Mouse (Mus musculus) hindbrain, embryonic 14.5 days (tissue): ENCODE data around the gene Mfsd14a. TPM values are rescaled to one million over a fixed set of nuclear protein-coding genes. Genes with fewer than 3 reads are reported as not detected.
"Not testable (repeated sequence)": the region's sequence is repeated elsewhere in the genome, so short reads cannot be mapped to it uniquely, and the experiment has no call there.

Source experiments
- ATAC-seq: fragments of 200-750 bp; cut with Nextera tagmentation; 2 replicates; pipeline ENCODE4 v1.8.0; 2017; ENCODE audit warnings: moderate number of reproducible peaks, mild to moderate bottlenecking, moderate TSS enrichment, moderate library complexity; ENCODE audit not compliant: low FRiP score
- DNase-seq: peaks from one replicate; pipeline ENCODE4 v3.0.0-alpha.2; 2015; ENCODE audit warnings: low spot score
- H3K27ac ChIP-seq: fragments of 300-500 bp; sonication (generic); 2 replicates; pipeline ENCODE4 v1.5.1; 2014; ENCODE audit warnings: mild to moderate bottlenecking, moderate library complexity
- H3K27me3 ChIP-seq: fragments of 300-500 bp; sonication (generic); 2 replicates; pipeline ENCODE4 v1.6.1; 2014; ENCODE audit warnings: mild to moderate bottlenecking, low read length, mixed read lengths; ENCODE audit not compliant: control insufficient read depth, insufficient read depth
- H3K36me3 ChIP-seq: fragments of 300-500 bp; sonication (generic); replicated peaks from 2 replicates; pipeline ENCODE4 v1.6.1; 2014; ENCODE audit not compliant: control insufficient read depth, insufficient read depth
- H3K4me1 ChIP-seq: fragments of 300-500 bp; sonication (generic); replicated peaks from 2 replicates; pipeline ENCODE4 v1.6.1; 2014; ENCODE audit warnings: antibody characterized with exemption, low read length, mixed read lengths; ENCODE audit not compliant: control insufficient read depth, insufficient read depth
- H3K4me2 ChIP-seq: fragments of 300-500 bp; sonication (generic); replicated peaks from 2 replicates; pipeline ENCODE4 v1.6.1; 2014; ENCODE audit warnings: mild to moderate bottlenecking, moderate library complexity
- H3K4me3 ChIP-seq: fragments of 300-500 bp; sonication (generic); replicated peaks from 2 replicates; pipeline ENCODE4 v1.5.1; 2014; ENCODE audit warnings: mild to moderate bottlenecking, low read length
- H3K9ac ChIP-seq: fragments of 300-500 bp; sonication (generic); 2 replicates; pipeline ENCODE4 v1.6.1; 2014
- H3K9me3 ChIP-seq: fragments of 300-500 bp; sonication (generic); 2 replicates; pipeline ENCODE4 v1.6.1; 2016; ENCODE audit warnings: low read length; ENCODE audit not compliant: control insufficient read depth
- WGBS: fragments of 180-500 bp; shearing (Covaris S2); extraction: QIAGEN DNeasy Blood & Tissue Kit; methylation state at CpG from one replicate; pipeline ENCODE4 v1.1.7; 2014; 5-methylcytosine and 5-hydroxymethylcytosine counted together
- polyA plus RNA-seq: library from polyadenylated mRNA; unstranded; fragments of >200 nt; fragmentation: Nextera tagmentation; extraction: Ambion mirVana; gene quantifications from 2 replicates; pipeline ENCODE4 v1.2.1, GENCODE M21; 2014

Mfsd14a gene
- polyA plus RNA-seq, 1 experiment from 2014 or later = 71.2 TPM

- Histone ChIP-seq H3K27me3 (no peaks in the 10 kb centered on the region), H3K4me2 (no peak overlapping the region), H3K36me3 (0 out of 2 replicates have a peak, but pooled peaks cover 4% of the 10 kb centered on the region), H3K27ac (no peak overlapping the region), H3K4me3 (no peak overlapping the region), H3K4me1 (no peaks in the 10 kb centered on the region), H3K9me3 (no peaks in the 10 kb centered on the region), H3K9ac (no peak overlapping the region)
- no peak for ATAC-seq
- 92% methylated on average over 8 of the region's 8 CpGs for WGBS
- DNase-seq = no peak
These were observed 32.6 kb upstream of the Mfsd14a start for GRCm38 (mm10) chr3:116694955-116695665.

- H3K4me2 ChIP-seq = no peak overlapping the region
- ATAC-seq (no peak), DNase-seq (no peak)
- H3K27ac ChIP-seq = no peak overlapping the region
- H3K9me3 ChIP-seq = no peaks in the 10 kb centered on the region
- H3K9ac ChIP-seq = no peak overlapping the region
- 0 out of 2 replicates have a peak, but pooled peaks cover 4% of the 10 kb centered on the region for H3K36me3 ChIP-seq
- H3K4me1 ChIP-seq = no peaks in the 10 kb centered on the region
- H3K4me3 ChIP-seq = no peak overlapping the region
- no peaks in the 10 kb centered on the region for H3K27me3 ChIP-seq
- 94% methylated on average over 3 of the region's 3 CpGs for WGBS
These were observed 31.8 kb upstream of the Mfsd14a start for GRCm38 (mm10) chr3:116694312-116694711.

DNA sequence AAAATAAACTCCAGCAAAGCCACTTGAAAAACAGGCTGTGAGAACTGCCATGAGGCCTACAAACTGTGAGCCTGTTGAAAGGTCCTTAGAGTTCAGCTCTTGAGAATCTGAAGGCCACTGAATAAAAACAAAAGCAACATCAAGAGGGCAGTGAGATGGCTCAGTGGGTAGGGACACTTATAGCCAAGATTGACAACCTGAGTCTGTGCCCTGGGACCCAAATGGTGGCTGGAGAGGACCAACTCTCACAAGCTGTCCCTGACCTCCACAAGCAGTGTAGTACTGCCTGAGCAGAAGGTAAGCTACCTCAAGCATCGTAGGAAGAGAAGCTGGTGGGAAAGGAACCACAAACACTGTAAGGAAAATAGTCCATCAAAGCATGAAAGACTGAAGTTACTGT is 18.7 kb upstream of the Mfsd14a start, which contains the start of gene Gm43191:
TSS of gene Gm43191 (minus strand) at position 101 of the 400 bp plus-strand sequence.
- no peak within 1 kb of the TSS for H3K9ac ChIP-seq
- H3K4me3 ChIP-seq = no peak within 1 kb of the TSS
- H3K9me3 ChIP-seq = no peaks in the 10 kb centered on the region
- DNase-seq (no peak), ATAC-seq (no peak)
- peaks cover 5% of the 10 kb centered on the region; the same call in 1 of the 2 replicates for H3K36me3 ChIP-seq
- no peak within 1 kb of the TSS for H3K27ac ChIP-seq
- H3K27me3 ChIP-seq = no peaks in the 10 kb centered on the region
- no peaks in the 10 kb centered on the region for H3K4me1 ChIP-seq
- WGBS = 96% methylated on average over 1 of the region's 1 CpGs
- no peak within 1 kb of the TSS for H3K4me2 ChIP-seq

DNA sequence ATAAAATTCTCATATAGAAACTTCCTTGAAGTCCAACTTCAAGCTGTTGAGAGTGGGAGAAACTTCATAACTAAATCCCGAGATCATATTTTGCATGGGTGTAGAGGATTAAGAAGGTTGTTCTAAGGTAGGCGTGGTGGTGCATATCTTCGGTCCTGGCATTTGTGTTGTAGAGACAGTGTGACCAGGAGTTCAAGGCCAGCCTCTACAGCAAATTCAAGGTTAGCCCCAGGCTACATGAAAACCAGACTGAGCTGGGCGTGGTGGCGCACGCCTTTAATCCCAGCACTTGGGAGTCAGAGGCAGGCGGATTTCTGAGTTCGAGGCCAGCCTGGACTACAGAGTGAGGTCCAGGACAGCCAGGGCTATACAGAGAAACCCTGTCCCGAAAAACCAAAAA is 1.8 kb upstream of the Mfsd14a start:
- not testable (repeated sequence) for H3K27me3 ChIP-seq, ATAC-seq, H3K9me3 ChIP-seq, H3K9ac ChIP-seq, H3K4me3 ChIP-seq, H3K27ac ChIP-seq, H3K36me3 ChIP-seq, H3K4me2 ChIP-seq, DNase-seq
- WGBS = 87% methylated on average over 9 of the region's 9 CpGs
- H3K4me1 ChIP-seq = peaks cover 23% of the 10 kb centered on the region

DNA sequence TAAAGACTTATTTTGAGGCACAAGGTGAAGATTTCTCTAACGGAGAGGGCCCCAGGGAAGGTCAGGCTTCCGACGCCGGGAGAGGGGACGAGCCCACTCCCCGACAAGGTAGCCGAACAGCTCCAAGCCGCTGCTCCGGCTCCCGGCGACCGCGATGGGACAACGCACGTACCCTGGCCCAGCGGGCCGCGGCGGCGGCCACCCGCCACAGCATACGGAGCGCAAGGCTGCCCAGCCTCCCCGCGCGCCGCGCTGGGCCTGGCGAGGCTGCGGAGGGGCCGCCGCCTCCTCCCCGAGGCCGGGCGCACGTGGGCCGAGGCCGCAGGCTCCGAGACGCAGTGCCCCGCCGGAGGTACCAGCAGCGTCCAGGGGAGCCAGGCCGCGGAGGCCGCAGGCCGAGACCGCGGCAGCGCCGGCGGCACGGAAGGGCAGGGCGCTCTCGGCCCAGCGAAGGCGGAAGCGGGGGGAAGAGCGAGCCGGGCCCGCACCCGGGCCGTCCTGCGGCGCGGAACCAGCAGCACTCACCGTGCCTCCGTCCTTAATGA is 535 bp downstream of the Mfsd14a start:
- H3K27me3 ChIP-seq = no peaks in the 10 kb centered on the region
- H3K27ac ChIP-seq = peak overlapping the region; percentile 95
- ATAC-seq = peak; percentile 87
- peak overlapping the region; percentile 98 for H3K9ac ChIP-seq
- peak overlapping the region; percentile 78 for H3K4me2 ChIP-seq
- DNase-seq = peak; percentile 46
- peak overlapping the region; percentile 74 for H3K4me3 ChIP-seq
- WGBS = under 1% methylated on average over 55 of the region's 68 CpGs
- no peaks in the 10 kb centered on the region for H3K36me3 ChIP-seq
- peaks cover 29% of the 10 kb centered on the region for H3K4me1 ChIP-seq
- no peaks in the 10 kb centered on the region for H3K9me3 ChIP-seq

- WGBS = 7% methylated on average over 16 of the region's 16 CpGs
- H3K27ac ChIP-seq = peak overlapping the region; percentile 95
- H3K4me3 ChIP-seq = peak overlapping the region; percentile 74
- H3K27me3 ChIP-seq = no peaks in the 10 kb centered on the region
- peak overlapping the region; percentile 98 for H3K9ac ChIP-seq
- H3K4me1 ChIP-seq = peaks cover 34% of the 10 kb centered on the region
- H3K9me3 ChIP-seq = no peaks in the 10 kb centered on the region
- ATAC-seq (no peak), DNase-seq (no peak)
- H3K36me3 ChIP-seq = no peaks in the 10 kb centered on the region
- H3K4me2 ChIP-seq = peak overlapping the region; percentile 78
These were observed 1.1 kb downstream of the Mfsd14a start for GRCm38 (mm10) chr3:116661288-116661869.

DNA sequence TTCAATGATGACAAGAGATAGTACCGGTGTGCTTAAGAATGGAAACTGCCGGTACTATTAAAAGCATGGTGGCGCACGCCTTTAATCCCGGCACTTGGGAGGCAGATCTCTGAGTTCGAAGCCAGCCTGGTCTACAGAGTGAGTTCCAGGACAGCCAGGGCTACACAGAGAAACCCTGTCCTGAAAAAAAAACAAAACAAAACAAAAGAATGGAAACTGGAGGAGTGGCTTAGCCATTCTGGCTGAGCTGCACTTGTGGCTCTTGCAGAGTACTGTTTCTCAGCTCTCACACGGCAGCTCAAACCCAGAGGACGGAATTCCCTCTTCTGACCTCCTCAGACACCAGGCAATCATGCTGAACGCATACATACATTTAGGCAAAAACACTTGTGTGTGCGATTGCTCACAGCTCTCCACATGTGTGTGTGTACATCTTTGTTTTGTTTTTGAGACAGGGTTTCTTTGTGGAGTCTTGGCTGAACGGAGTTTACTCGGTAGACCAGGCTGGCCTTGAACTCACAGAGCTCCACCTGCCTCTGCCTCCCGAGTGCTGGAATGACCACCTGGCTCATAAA is 2.5 kb downstream of the Mfsd14a start:
- Histone ChIP-seq H3K9ac (no peak overlapping the region), H3K36me3 (no peaks in the 10 kb centered on the region), H3K27me3 (no peaks in the 10 kb centered on the region), H3K27ac (no peak overlapping the region), H3K4me3 (no peak overlapping the region), H3K4me1 (peaks cover 34% of the 10 kb centered on the region), H3K9me3 (no peaks in the 10 kb centered on the region), H3K4me2 (no peak overlapping the region)
- no peak for ATAC-seq
- DNase-seq = no peak
- 81% methylated on average over 13 of the region's 13 CpGs for WGBS

GRCm38 (mm10) chr3:116658928-116659565 is 3.4 kb downstream of the Mfsd14a start:
- H3K4me3 ChIP-seq = no peak overlapping the region
- ATAC-seq = no peak
- H3K4me1 ChIP-seq = peaks cover 34% of the 10 kb centered on the region
- H3K9ac ChIP-seq = no peak overlapping the region
- no peaks in the 10 kb centered on the region for H3K27me3 ChIP-seq
- DNase-seq = no peak
- no peak overlapping the region for H3K4me2 ChIP-seq
- 80% methylated on average over 15 of the region's 15 CpGs for WGBS
- no peak overlapping the region for H3K27ac ChIP-seq
- H3K36me3 ChIP-seq = no peaks in the 10 kb centered on the region
- no peaks in the 10 kb centered on the region for H3K9me3 ChIP-seq
